Mouse (Mus musculus): ENCODE measurements around the gene Cmtm8.

DNA sequence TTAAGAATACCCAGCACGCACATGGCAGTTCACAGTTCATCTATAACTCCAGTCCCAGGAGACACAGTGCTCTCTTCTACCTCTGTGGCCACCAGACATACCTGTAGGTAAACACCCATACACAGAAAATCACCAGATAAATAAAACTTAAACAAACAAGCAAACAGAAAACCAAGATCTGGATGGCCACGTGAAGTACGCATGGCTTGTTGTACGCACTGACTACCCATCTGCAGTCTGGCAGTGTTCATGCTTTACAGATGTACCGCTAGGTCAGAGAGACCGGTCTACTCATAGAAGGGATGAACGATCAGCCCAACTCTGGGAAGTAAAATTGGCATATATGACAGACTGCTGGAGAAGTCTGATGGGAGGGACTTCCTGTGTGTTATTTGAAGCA lies 27.8 kb downstream of the Cmtm8 start:
- no peak for TF ChIP-seq EP300 (IDR thresholded peaks at IDR 0.05; ENCODE audit: insufficient read depth, low read depth, low read length)
- TF ChIP-seq CTCF (IDR thresholded peaks at IDR 0.05; ENCODE audit: low read depth, low read length), result no peak
- TF ChIP-seq POLR2A (IDR thresholded peaks at IDR 0.05; ENCODE audit: insufficient read depth, low read length), result no peak
